25 mouse cellular contexts compared by ENCODE assay signal in the genomic region with DNA sequence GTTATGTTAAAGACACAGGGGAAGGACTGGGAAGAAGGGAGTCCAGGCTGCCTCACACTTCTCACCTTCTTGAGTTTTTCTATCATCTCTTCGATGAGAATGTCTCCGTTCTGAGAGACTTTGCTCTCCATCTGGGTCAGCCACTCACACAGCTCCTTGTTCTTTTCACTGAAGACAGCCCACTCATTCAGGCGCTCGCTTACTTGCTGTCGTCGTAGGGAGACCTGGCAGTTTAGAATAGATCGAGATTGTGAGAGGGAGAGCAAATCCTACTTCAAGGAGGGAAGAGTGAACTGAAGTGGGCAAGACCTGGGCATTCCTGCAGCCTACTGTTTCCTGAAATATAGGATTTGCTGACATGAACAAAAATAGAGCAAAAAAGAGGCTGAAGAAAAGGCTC. TPM values are rescaled to one million over a fixed set of nuclear protein-coding genes. Genes with fewer than 3 reads are reported as not detected.
"Had no signal": no experiment of that assay in that cellular context is flagged by ENCODE, and none has a peak within 500 bp of the region (broad histone marks: within the 10 kb centered on the region; RNA-seq: fewer than 3 reads in every experiment).

No protein-coding gene starts in this region.

- ATAC-seq: forebrain, embryonic 13.5 days; forebrain, embryonic 14.5 days; forebrain, embryonic 15.5 days; forebrain, embryonic 16.5 days; forebrain, postnatal 0 days had no signal

- DNase-seq: cerebellum, adult 8-10 months; cerebellum, adult 9-10 months; cerebellum, adult 9-11 months; cerebellum, postnatal 10 days; cerebellum, postnatal 14 days; cerebellum, postnatal 25 days; cerebellum, postnatal 36 days; embryo, embryonic 11 days; forebrain, postnatal 0 days; gastrocnemius, adult 2 months; gastrocnemius, postnatal 10 days; gastrocnemius, postnatal 14 days; gastrocnemius, postnatal 25 days; gastrocnemius, postnatal 36 days; heart, adult 18-20 months; heart, adult 2 months had no signal

RNA-seq across cellular contexts. Expression of gene Gm10097, which starts 6.7 kb away (rescaled TPM):
- total RNA-seq: common myeloid progenitor, adult 5-6 weeks; granulocyte monocyte progenitor cell, adult 5-6 weeks had no signal
- polyA plus RNA-seq: cortical plate, adult 2 months; erythroblast, embryonic 14.5 days; forebrain, embryonic 14.5 days; forebrain, postnatal 0 days; gonadal fat pad, adult 2 months had no signal
